Mouse (Mus musculus) frontal cortex, postnatal 14 days (tissue): ENCODE results near the gene Msi2.

Experiments
- DNase-seq, 2 experiments: peaks; one replicate each; pipeline ENCODE4 v3.0.0; 2022; ENCODE audit warnings: low spot score in 2 of 2

Gene Msi2

GRCm38 (mm10) chr11:88515736-88516583, 202.4 kb downstream of the Msi2 start:
- DNase-seq, result no peak

GRCm38 (mm10) chr11:88515267-88515666, 203.0 kb downstream of the Msi2 start:
- DNase-seq, result no peak

GRCm38 (mm10) chr11:88514151-88514926, 204.0 kb downstream of the Msi2 start:
- no peak for DNase-seq

GRCm38 (mm10) chr11:88512580-88512979, 205.7 kb downstream of the Msi2 start:
- DNase-seq, result no peak

- DNase-seq, result no peak
Observed at GRCm38 (mm10) chr11:88510282-88510850, 207.9 kb downstream of the Msi2 start.

GRCm38 (mm10) chr11:88509464-88509863, 208.8 kb downstream of the Msi2 start:
- DNase-seq, result no peak

- DNase-seq, result no peak
Observed at GRCm38 (mm10) chr11:88508133-88508532, 210.2 kb downstream of the Msi2 start.

- DNase-seq, result no peak
Observed at GRCm38 (mm10) chr11:88506544-88507419, 211.5 kb downstream of the Msi2 start.

GRCm38 (mm10) chr11:88506109-88506508, 212.2 kb downstream of the Msi2 start:
- DNase-seq, result no peak

- DNase-seq, result no peak
Observed at GRCm38 (mm10) chr11:88502566-88502965, 215.7 kb downstream of the Msi2 start.

- DNase-seq, result no peak
Observed at GRCm38 (mm10) chr11:88498491-88498890, 219.8 kb downstream of the Msi2 start.

GRCm38 (mm10) chr11:88496460-88496859, 221.9 kb downstream of the Msi2 start:
- DNase-seq, result no peak

GRCm38 (mm10) chr11:88495759-88496158, 222.6 kb downstream of the Msi2 start:
- no peak for DNase-seq

GRCm38 (mm10) chr11:88495018-88495417, 223.3 kb downstream of the Msi2 start:
- DNase-seq, result no peak

- no peak for DNase-seq
Observed at GRCm38 (mm10) chr11:88493795-88494559, 224.3 kb downstream of the Msi2 start.

GRCm38 (mm10) chr11:88492585-88492984, 225.7 kb downstream of the Msi2 start:
- no peak for DNase-seq

- no peak for DNase-seq
Observed at GRCm38 (mm10) chr11:88489985-88490384, 228.3 kb downstream of the Msi2 start.

GRCm38 (mm10) chr11:88488941-88489724, 229.2 kb downstream of the Msi2 start:
- DNase-seq, result no peak

- no peak for DNase-seq
Observed at GRCm38 (mm10) chr11:88488175-88488940, 230.0 kb downstream of the Msi2 start.
